Mouse (Mus musculus): ENCODE data around the gene Nptx2. TPM values are rescaled to one million over a fixed set of nuclear protein-coding genes. Genes with fewer than 3 reads are reported as not detected.

Gene Nptx2
- not detected in 2 replicates for total RNA-seq (2017)

GRCm38 (mm10) chr5:144545653-144546422, at the start of gene Nptx2:
Gene Nptx2 (plus strand): TSS chr5:144545902.
- ATAC-seq (ENCODE audit: extremely low read depth, insufficient number of reproducible peaks, low FRiP score, poor library complexity, severe bottlenecking) = no peak

DNA sequence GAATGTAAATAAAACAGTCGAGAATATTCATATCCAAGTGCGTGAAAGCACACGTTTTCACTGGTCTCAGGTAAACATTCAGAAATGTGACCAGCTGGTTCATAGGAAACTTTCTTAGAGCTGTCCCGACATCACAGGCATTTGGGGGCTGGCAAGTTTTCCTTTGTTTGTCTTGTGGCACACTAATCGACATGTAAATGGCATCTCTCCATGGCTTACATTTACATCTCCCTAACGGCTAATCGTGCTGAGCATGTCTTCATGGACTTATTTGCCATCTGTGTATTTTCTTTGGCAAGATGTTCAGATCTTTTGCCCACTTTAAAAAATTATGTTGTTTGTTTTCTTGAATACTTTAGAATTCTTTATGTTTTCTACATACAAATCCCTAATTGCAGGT, 49.2 kb upstream of the Nptx2 start:
- no peak for ATAC-seq (ENCODE audit: extremely low read depth, insufficient number of reproducible peaks, low FRiP score, poor library complexity, severe bottlenecking)

GRCm38 (mm10) chr5:144504239-144504638, 41.5 kb upstream of the Nptx2 start:
- ATAC-seq (ENCODE audit: extremely low read depth, insufficient number of reproducible peaks, low FRiP score, poor library complexity, severe bottlenecking) = no peak

- no peak for ATAC-seq (ENCODE audit: extremely low read depth, insufficient number of reproducible peaks, low FRiP score, poor library complexity, severe bottlenecking)
Observed at GRCm38 (mm10) chr5:144505731-144506130, 40.0 kb upstream of the Nptx2 start.

- no peak for ATAC-seq (ENCODE audit: extremely low read depth, insufficient number of reproducible peaks, low FRiP score, poor library complexity, severe bottlenecking)
Observed at GRCm38 (mm10) chr5:144506156-144506555, 39.5 kb upstream of the Nptx2 start.

DNA sequence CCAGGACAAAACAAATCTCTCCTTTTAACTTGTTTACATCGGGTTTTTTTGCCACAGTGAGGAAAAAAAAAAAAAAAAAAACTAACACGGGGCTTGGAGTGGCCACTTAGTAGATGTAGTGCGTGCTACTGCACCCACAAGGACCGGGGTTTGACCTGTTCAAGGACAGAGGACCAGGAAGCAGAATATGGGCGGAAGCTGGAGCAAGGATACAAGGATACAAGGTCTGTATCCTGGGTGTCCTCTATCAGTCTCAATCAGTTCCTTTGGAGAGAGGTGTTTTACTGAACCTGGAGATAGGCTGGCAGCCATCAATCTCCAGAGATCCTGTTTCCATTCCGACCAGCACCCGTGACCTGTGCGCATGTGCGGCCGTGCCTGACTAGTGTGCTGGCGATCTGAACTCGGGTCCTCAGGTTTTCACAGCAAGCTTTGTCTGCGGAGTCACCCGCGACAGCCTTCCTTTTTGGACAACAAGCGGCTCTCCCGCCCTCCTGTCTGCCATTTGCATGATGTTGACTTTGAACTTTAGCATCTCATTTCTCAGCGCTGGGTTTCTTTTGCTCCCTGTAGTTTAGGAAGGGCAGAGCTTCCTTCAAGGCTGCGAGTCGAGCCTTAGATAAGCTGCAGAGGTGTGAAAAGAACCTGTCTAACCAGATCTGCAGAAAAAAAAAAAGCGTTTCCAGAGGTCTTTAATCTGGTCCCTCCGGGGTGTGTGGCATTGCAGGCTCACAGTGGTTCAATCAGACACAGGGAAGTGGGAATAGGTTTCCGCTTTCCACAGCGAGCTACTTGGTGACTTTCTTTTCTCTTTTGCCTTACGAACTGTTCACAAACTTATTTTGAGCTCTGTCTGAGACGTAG, 38.8 kb upstream of the Nptx2 start:
- no peak for ATAC-seq (ENCODE audit: extremely low read depth, insufficient number of reproducible peaks, low FRiP score, poor library complexity, severe bottlenecking)

- ATAC-seq (ENCODE audit: extremely low read depth, insufficient number of reproducible peaks, low FRiP score, poor library complexity, severe bottlenecking) = no peak
Observed at GRCm38 (mm10) chr5:144509431-144509830, 36.3 kb upstream of the Nptx2 start.

DNA sequence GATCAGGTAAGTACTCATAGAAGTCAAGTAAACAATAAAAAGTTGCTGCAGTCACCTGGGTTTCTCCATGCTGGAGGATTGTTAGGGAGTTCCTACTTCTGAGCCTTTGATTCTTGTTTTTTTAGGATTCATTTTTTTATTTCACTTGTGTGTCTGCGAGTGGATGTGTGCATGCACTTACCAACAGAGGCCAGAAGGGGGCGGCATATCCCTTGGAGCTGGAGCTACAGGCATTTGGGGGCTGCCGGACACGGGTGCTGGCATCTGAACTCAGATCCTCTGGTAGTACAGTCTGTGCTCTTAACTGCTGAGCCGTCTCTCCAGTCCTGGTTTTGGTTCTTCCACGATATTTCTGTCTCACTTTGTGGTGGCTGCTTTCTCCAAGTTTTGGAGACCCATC, 31.0 kb upstream of the Nptx2 start:
- no peak for ATAC-seq (ENCODE audit: extremely low read depth, insufficient number of reproducible peaks, low FRiP score, poor library complexity, severe bottlenecking)

DNA sequence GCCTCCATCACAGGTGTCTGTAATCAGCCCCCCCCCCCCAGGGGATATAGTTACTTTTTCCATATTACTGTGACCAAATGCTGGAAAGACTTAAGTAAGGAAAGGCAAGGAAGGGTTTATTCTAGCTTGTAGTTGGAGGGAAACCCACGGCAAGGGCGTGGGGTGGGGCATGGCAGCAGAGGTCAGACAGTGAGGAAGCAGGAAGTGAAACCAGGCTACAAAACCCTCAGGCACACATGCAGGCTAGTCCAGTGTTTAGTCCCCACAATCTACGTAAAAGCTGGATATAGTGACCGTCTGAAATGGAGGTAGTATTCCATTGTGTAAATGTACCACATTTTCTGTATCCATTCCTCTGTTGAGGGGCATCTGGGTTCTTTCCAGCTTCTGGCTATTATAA, 30.5 kb upstream of the Nptx2 start:
- no peak for ATAC-seq (ENCODE audit: extremely low read depth, insufficient number of reproducible peaks, low FRiP score, poor library complexity, severe bottlenecking)

- no peak for ATAC-seq (ENCODE audit: extremely low read depth, insufficient number of reproducible peaks, low FRiP score, poor library complexity, severe bottlenecking)
Observed at GRCm38 (mm10) chr5:144520096-144520495, 25.6 kb upstream of the Nptx2 start.

DNA sequence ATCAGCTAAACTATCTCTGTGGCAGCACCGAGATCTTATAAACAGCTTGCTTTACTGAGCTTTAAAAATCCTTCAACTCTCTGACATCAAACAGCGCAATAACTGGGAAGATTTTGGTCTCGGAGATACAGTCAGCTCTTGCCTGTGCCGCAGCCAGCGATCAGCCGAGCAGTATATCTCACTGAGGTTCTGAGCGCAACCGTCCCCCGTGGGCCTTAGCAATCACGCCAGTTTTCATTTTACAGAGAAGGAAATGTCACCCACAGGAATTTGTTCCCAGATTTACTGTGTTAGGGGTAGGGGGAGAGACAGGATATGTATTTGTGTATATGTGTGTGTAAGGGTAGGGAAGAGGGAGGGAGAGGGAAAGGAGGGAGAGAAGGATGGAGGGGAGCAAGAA, 20.9 kb upstream of the Nptx2 start:
- no peak for ATAC-seq (ENCODE audit: extremely low read depth, insufficient number of reproducible peaks, low FRiP score, poor library complexity, severe bottlenecking)

DNA sequence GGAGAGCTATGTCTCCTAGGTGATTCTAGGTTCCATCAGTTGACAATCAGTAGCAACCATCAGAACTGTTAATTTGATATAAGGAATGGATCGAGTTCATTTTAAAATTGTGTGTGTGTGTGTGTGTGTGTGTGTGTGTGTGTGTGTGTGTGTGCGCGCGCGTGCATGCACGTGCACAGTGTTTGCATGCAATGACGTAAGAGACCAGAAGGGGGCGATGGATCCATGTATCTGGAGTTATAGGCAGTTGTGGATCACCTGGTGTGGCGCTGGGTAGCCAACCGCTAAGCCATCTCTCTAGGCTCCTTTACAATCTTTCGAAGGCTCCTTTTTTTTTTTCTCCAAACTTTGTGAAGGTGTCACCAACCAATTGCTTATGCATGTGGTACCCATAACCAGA, 16.6 kb upstream of the Nptx2 start:
- no peak for ATAC-seq (ENCODE audit: extremely low read depth, insufficient number of reproducible peaks, low FRiP score, poor library complexity, severe bottlenecking)

DNA sequence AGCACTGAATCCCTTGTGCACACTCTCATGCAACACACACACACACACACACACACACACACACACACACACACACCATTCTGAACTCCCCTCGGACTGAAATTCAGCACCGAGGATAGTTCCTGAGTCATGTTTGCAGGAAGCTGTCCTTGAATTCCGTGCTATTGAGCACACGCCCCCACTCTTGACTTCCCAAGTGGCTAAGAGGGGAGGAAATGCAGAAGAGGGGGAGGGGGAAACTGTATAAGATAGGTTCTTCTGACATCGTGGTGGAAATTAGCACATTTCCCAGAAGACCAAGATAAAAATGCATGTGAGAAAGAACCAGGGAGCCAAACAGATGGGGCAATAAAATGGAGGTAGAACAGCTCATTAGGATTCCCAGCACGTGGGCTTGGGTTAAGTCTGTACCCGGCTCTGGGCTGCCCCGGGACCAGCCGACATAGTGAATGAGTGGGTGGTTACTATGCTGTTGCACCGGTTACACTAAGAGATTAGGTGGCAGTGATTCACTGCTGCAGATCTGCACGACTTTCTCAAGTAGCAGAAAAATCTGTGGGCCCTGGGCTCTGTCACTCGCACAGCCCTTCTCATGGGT, 2.9 kb upstream of the Nptx2 start:
- ATAC-seq (ENCODE audit: extremely low read depth, insufficient number of reproducible peaks, low FRiP score, poor library complexity, severe bottlenecking) = no peak

DNA sequence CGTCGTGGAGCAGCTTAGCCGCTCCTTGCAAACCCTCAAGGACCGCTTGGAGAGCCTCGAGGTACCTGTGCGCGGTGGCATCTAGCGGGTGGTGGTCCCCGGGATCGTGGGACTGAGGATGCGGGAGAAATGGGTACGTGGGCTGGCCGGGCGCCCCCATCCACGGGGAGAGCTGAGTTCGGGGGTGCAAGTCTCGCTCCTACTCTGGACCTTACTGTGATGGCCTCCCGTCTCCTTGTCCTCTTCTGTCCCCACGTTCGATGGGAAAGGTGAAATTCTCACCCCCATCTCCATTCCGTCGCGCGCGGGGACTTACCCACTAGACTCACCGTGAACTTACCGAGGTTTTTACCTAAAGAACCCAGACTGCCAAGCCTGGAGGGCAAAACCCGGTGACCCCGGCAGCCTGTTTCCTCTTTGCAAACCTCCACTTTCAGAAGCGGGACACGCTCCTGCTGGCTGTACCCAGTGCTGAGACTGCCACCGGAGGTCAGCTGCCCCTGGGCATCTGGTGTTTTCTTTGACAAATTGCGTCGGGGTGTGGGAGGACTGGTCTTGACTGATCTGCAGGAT, 807 bp downstream of the Nptx2 start:
- ATAC-seq (ENCODE audit: extremely low read depth, insufficient number of reproducible peaks, low FRiP score, poor library complexity, severe bottlenecking) = no peak

DNA sequence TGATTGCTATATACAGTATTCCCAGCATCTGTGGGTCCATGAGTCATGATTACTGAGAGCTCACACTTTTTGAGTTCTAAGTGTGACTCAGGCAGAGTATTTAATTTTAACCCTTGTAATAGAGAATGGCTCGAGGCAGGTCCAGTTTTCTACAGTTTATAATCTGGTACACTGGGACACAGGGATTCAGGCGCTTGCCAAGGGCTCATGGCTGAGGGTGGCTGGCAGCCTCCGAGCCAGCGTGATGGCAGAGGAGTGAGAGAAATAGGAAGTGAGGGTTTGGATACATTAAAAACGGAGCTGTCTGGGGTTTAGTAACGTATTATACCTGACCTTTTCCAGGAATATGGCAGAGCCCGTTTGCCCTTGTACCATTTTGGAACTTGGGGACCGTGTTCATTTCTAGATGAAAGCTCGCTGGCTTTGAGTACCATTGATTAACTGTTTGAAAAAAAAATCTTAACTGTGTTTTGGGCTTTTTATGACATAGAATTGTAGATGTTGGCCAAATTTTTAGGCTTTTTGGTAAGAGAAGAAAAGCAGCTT, 1.7 kb downstream of the Nptx2 start:
- no peak for ATAC-seq (ENCODE audit: extremely low read depth, insufficient number of reproducible peaks, low FRiP score, poor library complexity, severe bottlenecking)

GRCm38 (mm10) chr5:144548079-144548631, 2.5 kb downstream of the Nptx2 start:
- ATAC-seq (ENCODE audit: extremely low read depth, insufficient number of reproducible peaks, low FRiP score, poor library complexity, severe bottlenecking) = no peak

DNA sequence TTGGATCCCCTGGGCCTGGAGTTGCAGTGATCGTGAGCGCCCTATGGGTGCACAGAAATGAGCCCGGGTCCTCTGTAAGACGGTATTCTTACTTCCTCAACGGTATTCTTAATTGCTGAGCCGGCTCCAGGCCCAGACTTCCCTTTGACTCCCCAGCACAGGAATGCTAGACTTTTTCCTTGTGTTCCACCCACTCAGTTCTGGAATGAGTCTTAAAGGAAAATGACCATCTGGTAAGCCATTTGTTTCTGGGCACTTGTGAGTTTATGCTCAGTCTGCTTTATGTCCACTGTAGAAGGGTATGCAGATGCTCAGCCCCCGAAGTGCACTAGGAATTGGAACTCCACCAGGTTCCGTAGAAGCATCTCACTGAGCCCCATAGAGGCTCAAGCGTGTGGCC, 4.3 kb downstream of the Nptx2 start:
- ATAC-seq (ENCODE audit: extremely low read depth, insufficient number of reproducible peaks, low FRiP score, poor library complexity, severe bottlenecking) = no peak

- ATAC-seq (ENCODE audit: extremely low read depth, insufficient number of reproducible peaks, low FRiP score, poor library complexity, severe bottlenecking) = no peak
Observed at GRCm38 (mm10) chr5:144550622-144551137, 5.0 kb downstream of the Nptx2 start.

DNA sequence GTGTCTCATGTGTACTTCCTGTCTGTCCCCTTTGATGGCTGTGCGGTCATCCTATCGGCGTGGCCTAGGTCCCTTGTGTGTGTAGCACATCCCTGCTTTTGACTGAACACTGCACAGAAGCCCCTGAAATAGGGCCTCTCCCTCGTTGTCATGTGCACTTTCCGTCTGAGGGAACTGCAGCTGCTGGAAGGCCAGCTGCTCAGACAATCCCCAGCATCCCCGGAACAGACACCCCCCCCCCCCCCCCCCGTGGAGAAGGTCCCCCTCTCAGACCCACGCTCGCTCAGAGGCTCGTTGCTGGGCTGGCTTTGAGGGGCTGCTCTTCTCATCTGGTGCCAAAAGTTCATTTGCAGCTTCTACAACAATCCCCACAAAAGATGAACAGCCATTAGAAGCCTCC, 11.0 kb downstream of the Nptx2 start:
- no peak for ATAC-seq (ENCODE audit: extremely low read depth, insufficient number of reproducible peaks, low FRiP score, poor library complexity, severe bottlenecking)
